Mouse (Mus musculus) liver, adult 2 months (tissue): ENCODE data around the gene Tcf7l1. TPM values are rescaled to one million over a fixed set of nuclear protein-coding genes. Genes with fewer than 3 reads are reported as not detected.

Experiments
- DNase-seq: peaks from one replicate; pipeline ENCODE4 v3.0.0-alpha.2; 2011; ENCODE audit warnings: low read depth, low spot score; ENCODE audit errors: extremely low read depth
- H3K27ac ChIP-seq: fragments of 200-500 bp; replicated peaks from 2 replicates; pipeline ENCODE4 v1.5.1; 2012; ENCODE audit warnings: low read depth, mild to moderate bottlenecking, control low read depth, inconsistent platforms, low read length; ENCODE audit not compliant: insufficient read depth
- H3K27me3 ChIP-seq: fragments of 200-500 bp; 2 replicates; pipeline ENCODE4 v1.6.1; 2012; ENCODE audit warnings: mild to moderate bottlenecking, moderate library complexity, low read length, inconsistent platforms; ENCODE audit not compliant: control insufficient read depth, insufficient read depth
- H3K36me3 ChIP-seq: fragments of 200-500 bp; 2 replicates; pipeline ENCODE4 v1.6.1; 2012; ENCODE audit warnings: low read length, inconsistent platforms; ENCODE audit not compliant: control insufficient read depth, insufficient read depth
- H3K4me1 ChIP-seq: fragments of 200-500 bp; 2 replicates; pipeline ENCODE4 v1.6.1; 2011; ENCODE audit warnings: low read length; ENCODE audit not compliant: control insufficient read depth, insufficient read depth
- H3K4me3 ChIP-seq: fragments of 200-500 bp; 2 replicates; pipeline ENCODE4 v1.5.1; 2011; ENCODE audit warnings: low read depth, mild to moderate bottlenecking, control low read depth, low read length, moderate library complexity; ENCODE audit not compliant: insufficient read depth
- H3K79me2 ChIP-seq: fragments of 200-500 bp; 2 replicates; pipeline ENCODE4 v1.6.1; 2012; ENCODE audit warnings: inconsistent platforms, mild to moderate bottlenecking, low read length, moderate library complexity; ENCODE audit not compliant: control insufficient read depth, insufficient read depth
- H3K9ac ChIP-seq: fragments of 200-500 bp; 2 replicates; pipeline ENCODE4 v1.6.1; 2012; ENCODE audit warnings: low read depth, mild to moderate bottlenecking, control low read depth, inconsistent platforms, low read length
- CTCF ChIP-seq: fragments of 200-500 bp; IDR thresholded peaks from 2 replicates; pipeline ENCODE4 v1.5.1; 2011; ENCODE audit warnings: low read depth, low read length, control low read depth
- POLR2A ChIP-seq: fragments of 200-500 bp; IDR thresholded peaks from 2 replicates; pipeline ENCODE4 v1.6.1; 2011; ENCODE audit warnings: low read length, control low read depth; ENCODE audit not compliant: insufficient read depth; ENCODE audit errors: extremely low read depth
- WGBS: fragments of 180-500 bp; shearing (Covaris S2); methylation state at CpG from one replicate; pipeline ENCODE4 v1.1.7; 2018; 5-methylcytosine and 5-hydroxymethylcytosine counted together
- polyA plus RNA-seq: library from polyadenylated mRNA; depleted of rRNA; stranded (reverse); fragments of >200 nt; gene quantifications from 2 replicates; pipeline ENCODE4 v1.2.3, GENCODE M21; 2012
- total RNA-seq: library from RNA; depleted of rRNA; stranded (reverse); fragments of >200 nt; gene quantifications from 2 replicates; pipeline ENCODE4 v1.2.3, GENCODE M21; 2014

The Tcf7l1 gene
- total and polyA plus RNA-seq, 2 experiments: 0.92 to 6.9 TPM

- no peaks in the 10 kb centered on the region for H3K36me3 ChIP-seq
- H3K4me3 ChIP-seq: no peak overlapping the region
- H3K4me1 ChIP-seq: peaks cover 7% of the 10 kb centered on the region
- TF ChIP-seq CTCF (peak; percentile 35; the same call in 1 of the 2 replicates), POLR2A (no peak)
- H3K79me2 ChIP-seq: peaks cover 4% of the 10 kb centered on the region; the same call in 1 of the 2 replicates
- H3K27me3 ChIP-seq: no peaks in the 10 kb centered on the region
- peak; percentile 86 for DNase-seq
- 40% methylated on average over 15 of the region's 15 CpGs for WGBS
- no peak overlapping the region for H3K9ac ChIP-seq
- H3K27ac ChIP-seq: peak overlapping the region; percentile 40
Measured at GRCm38 (mm10) chr6:72778779-72779776, 10.0 kb downstream of the Tcf7l1 start.

GRCm38 (mm10) chr6:72777212-72777611, 11.8 kb downstream of the Tcf7l1 start:
- TF ChIP-seq CTCF (no peak), POLR2A (no peak)
- peaks cover 9% of the 10 kb centered on the region for H3K4me1 ChIP-seq
- no peaks in the 10 kb centered on the region for H3K36me3 ChIP-seq
- no peak overlapping the region for H3K4me3 ChIP-seq
- H3K9ac ChIP-seq: no peak overlapping the region
- H3K27me3 ChIP-seq: no peaks in the 10 kb centered on the region
- H3K79me2 ChIP-seq: peaks cover 4% of the 10 kb centered on the region; the same call in 1 of the 2 replicates
- WGBS: 32% methylated on average over 4 of the region's 4 CpGs
- H3K27ac ChIP-seq: peak overlapping the region; percentile 25; the same call in 1 of the 2 replicates
- peak; percentile 87 for DNase-seq

DNA sequence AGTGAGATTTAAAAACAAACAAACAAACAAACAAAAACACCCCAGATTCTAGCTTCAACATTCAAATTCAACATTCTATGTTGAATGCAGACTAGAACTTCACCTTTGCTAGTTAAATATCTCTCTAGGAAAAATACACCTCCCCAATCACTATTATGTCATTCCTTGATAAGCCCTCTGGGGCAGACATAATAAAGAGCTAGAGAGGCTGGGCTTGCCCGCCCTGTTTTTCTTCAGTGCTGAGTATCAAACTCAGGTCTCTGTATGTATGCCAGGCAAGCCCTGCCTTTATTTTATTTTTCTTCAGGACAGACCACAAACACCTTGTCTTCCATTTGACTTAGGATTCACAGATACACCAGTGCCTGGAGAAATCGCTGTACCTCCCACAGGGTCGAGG, 14.8 kb downstream of the Tcf7l1 start:
- Histone ChIP-seq H3K79me2 (peaks cover 8% of the 10 kb centered on the region; the same call in 1 of the 2 replicates), H3K27ac (no peak overlapping the region), H3K4me3 (no peak overlapping the region), H3K36me3 (no peaks in the 10 kb centered on the region), H3K9ac (no peak overlapping the region), H3K4me1 (peaks cover 12% of the 10 kb centered on the region), H3K27me3 (no peaks in the 10 kb centered on the region)
- WGBS: 59% methylated on average over 3 of the region's 3 CpGs
- TF ChIP-seq POLR2A (no peak), CTCF (no peak)
- no peak for DNase-seq

- Histone ChIP-seq H3K27me3 (no peaks in the 10 kb centered on the region), H3K36me3 (no peaks in the 10 kb centered on the region), H3K4me3 (no peak overlapping the region), H3K4me1 (peaks cover 7% of the 10 kb centered on the region; the same call in 1 of the 2 replicates), H3K9ac (no peak overlapping the region), H3K27ac (0 out of 2 replicates have a peak overlapping the region, but pooled peaks have one; percentile 18), H3K79me2 (peaks cover 14% of the 10 kb centered on the region; the same call in 1 of the 2 replicates)
- WGBS: 73% methylated on average over 14 of the region's 14 CpGs
- peak; percentile 63 for DNase-seq
- TF ChIP-seq POLR2A: no peak
Measured at GRCm38 (mm10) chr6:72769915-72770776, 18.9 kb downstream of the Tcf7l1 start.

DNA sequence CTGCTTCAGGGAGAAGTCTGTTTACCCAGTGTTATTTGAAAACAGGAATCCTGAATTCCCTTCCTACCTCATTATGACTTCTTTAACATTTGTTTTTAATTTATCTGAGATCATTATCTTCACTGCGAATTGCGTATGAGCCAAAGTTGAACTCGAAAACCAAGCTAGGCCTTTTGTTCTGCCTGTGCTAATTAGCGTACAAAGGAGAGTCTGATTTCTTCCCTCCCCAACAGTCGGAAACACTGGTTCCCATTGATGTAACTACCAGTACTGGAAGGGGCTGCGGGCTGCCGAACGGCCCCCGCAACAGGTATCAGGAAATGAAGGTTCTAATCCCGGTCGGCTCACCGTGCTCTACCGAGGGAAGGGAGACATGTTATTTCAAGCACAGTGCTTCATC, 19.7 kb downstream of the Tcf7l1 start:
- WGBS: 91% methylated on average over 13 of the region's 13 CpGs
- H3K27ac ChIP-seq: no peak overlapping the region
- H3K9ac ChIP-seq: no peak overlapping the region
- H3K4me1 ChIP-seq: peaks cover 7% of the 10 kb centered on the region; the same call in 1 of the 2 replicates
- no peaks in the 10 kb centered on the region for H3K36me3 ChIP-seq
- H3K4me3 ChIP-seq: no peak overlapping the region
- no peak for DNase-seq
- peaks cover 14% of the 10 kb centered on the region; the same call in 1 of the 2 replicates for H3K79me2 ChIP-seq
- H3K27me3 ChIP-seq: no peaks in the 10 kb centered on the region
- TF ChIP-seq POLR2A (no peak), CTCF (no peak)
